Mouse (Mus musculus) gastrocnemius, postnatal 14 days (tissue): ENCODE measurements around the gene Mdm4. TPM values are rescaled to one million over a fixed set of nuclear protein-coding genes. Genes with fewer than 3 reads are reported as not detected.
A peak's percentile ranks its signal among the peaks of the same experiment; 100 is the strongest.
"Not testable (repeated sequence)": the region's sequence is repeated elsewhere in the genome, so short reads cannot be mapped to it uniquely, and the experiment has no call there.

ENCODE experiments used
- DNase-seq: peaks from one replicate; pipeline ENCODE4 v3.0.0; 2021; ENCODE audit warnings: mixed read lengths
- intact Hi-C: fragments of 180-260 bp; cut with DNase I; formaldehyde crosslinking; loops from one replicate; pipeline ENCODE4 v1.15.1; 2025; ENCODE audit warnings: low total_unique reads
- total RNA-seq, 2 experiments: library from RNA; stranded (reverse); gene quantifications; 2 replicates each; pipeline ENCODE4 v1.2.3; 2021

The Mdm4 gene
- total RNA-seq, 2 experiments from 2014 or later: 23.0 to 33.2 TPM

GRCm38 (mm10) chr1:133057345-133058034 lies 27.1 kb upstream of the Mdm4 start:
- DNase-seq: no peak
- intact Hi-C loops: no loop called here

- intact Hi-C loops: no loop called here
Observed at GRCm38 (mm10) chr1:133054326-133054725, 24.0 kb upstream of the Mdm4 start.

GRCm38 (mm10) chr1:133053034-133053433 lies 22.7 kb upstream of the Mdm4 start:
- intact Hi-C loops: no loop called here
- DNase-seq: no peak

More at GRCm38 (mm10) chr1:133054326-133054725, 24.0 kb upstream of the Mdm4 start:
- DNase-seq: no peak

GRCm38 (mm10) chr1:133051829-133052228 lies 21.5 kb upstream of the Mdm4 start:
- DNase-seq: no peak
- intact Hi-C loops: no loop called here

- intact Hi-C loops: no loop called here
- DNase-seq: no peak
Observed at GRCm38 (mm10) chr1:133050001-133050431, 19.7 kb upstream of the Mdm4 start.

- intact Hi-C loops: loop anchor here (5.0 kb wide), 1 partner anchor 34 kb away; no protein-coding TSS in a partner anchor
- DNase-seq: no peak
Observed at GRCm38 (mm10) chr1:133048690-133049089, 18.3 kb upstream of the Mdm4 start.

- intact Hi-C loops: loop anchor here (5.0 kb wide), 1 partner anchor 35 kb away; no protein-coding TSS in a partner anchor
- DNase-seq: peak; percentile 49
Observed at GRCm38 (mm10) chr1:133047575-133047974, 17.2 kb upstream of the Mdm4 start.

- intact Hi-C loops: loop anchor here (5.0 kb wide), 1 partner anchor 36 kb away; no protein-coding TSS in a partner anchor
- peak; percentile 38 for DNase-seq
Observed at GRCm38 (mm10) chr1:133046441-133046931, 16.1 kb upstream of the Mdm4 start.

- intact Hi-C loops: loop anchor here (5.0 kb wide), 1 partner anchor 36 kb away; no protein-coding TSS in a partner anchor
- peak; percentile 87 for DNase-seq
Observed at GRCm38 (mm10) chr1:133045861-133046440, 15.6 kb upstream of the Mdm4 start.

- DNase-seq: no peak
- intact Hi-C loops: loop anchor here (5.0 kb wide), 1 partner anchor 37 kb away; no protein-coding TSS in a partner anchor
Observed at GRCm38 (mm10) chr1:133045011-133045860, 14.9 kb upstream of the Mdm4 start, which contains the start of gene Pik3c2b. TSS of gene Pik3c2b (plus strand) at chr1:133045667.

- intact Hi-C loops: no loop called here
- peak; percentile 32 for DNase-seq
Observed at GRCm38 (mm10) chr1:133039505-133039949, 9.2 kb upstream of the Mdm4 start.

- DNase-seq, intact Hi-C loops: not testable (repeated sequence)
Observed at GRCm38 (mm10) chr1:133034682-133035081, 4.3 kb upstream of the Mdm4 start.

- intact Hi-C loops: no loop called here
Observed at GRCm38 (mm10) chr1:133034091-133034460, 3.7 kb upstream of the Mdm4 start.

GRCm38 (mm10) chr1:133033316-133034090 lies 3.1 kb upstream of the Mdm4 start:
- intact Hi-C loops: no loop called here
- DNase-seq: peak; percentile 24

More at GRCm38 (mm10) chr1:133034091-133034460, 3.7 kb upstream of the Mdm4 start:
- peak; percentile 31 for DNase-seq

- intact Hi-C loops: no loop called here
Observed at GRCm38 (mm10) chr1:133032981-133033315, 2.6 kb upstream of the Mdm4 start.

GRCm38 (mm10) chr1:133029744-133030143 lies 617 bp downstream of the Mdm4 start:
- intact Hi-C loops: no loop called here

More at GRCm38 (mm10) chr1:133032981-133033315, 2.6 kb upstream of the Mdm4 start:
- no peak for DNase-seq

GRCm38 (mm10) chr1:133027980-133028379 lies 2.4 kb downstream of the Mdm4 start:
- no peak for DNase-seq

More at GRCm38 (mm10) chr1:133029744-133030143, 617 bp downstream of the Mdm4 start:
- no peak for DNase-seq

GRCm38 (mm10) chr1:133027126-133027525 lies 3.2 kb downstream of the Mdm4 start:
- intact Hi-C loops: no loop called here

More at GRCm38 (mm10) chr1:133027980-133028379, 2.4 kb downstream of the Mdm4 start:
- intact Hi-C loops: no loop called here

GRCm38 (mm10) chr1:133025796-133026190 lies 4.6 kb downstream of the Mdm4 start:
- DNase-seq, intact Hi-C loops: not testable (repeated sequence)

More at GRCm38 (mm10) chr1:133027126-133027525, 3.2 kb downstream of the Mdm4 start:
- no peak for DNase-seq
